Mouse (Mus musculus) brain, embryonic 18.5 days (tissue): ENCODE data around the gene Oser1.

Experiments used
- DNase-seq: peaks from one replicate; pipeline ENCODE4 v3.0.0-alpha.2; 2012; ENCODE audit warnings: low read depth, low spot score

The Oser1 gene

GRCm38 (mm10) chr2:163359253-163359652 lies 65.2 kb downstream of the Oser1 start:
- no peak for DNase-seq

GRCm38 (mm10) chr2:163358662-163359061 lies 65.8 kb downstream of the Oser1 start:
- no peak for DNase-seq

GRCm38 (mm10) chr2:163356113-163356840 lies 68.2 kb downstream of the Oser1 start:
- DNase-seq = no peak
